Mouse (Mus musculus) thymus, postnatal 0 days (tissue): Measurements from ENCODE around the gene Trex1. TPM values are rescaled to one million over a fixed set of nuclear protein-coding genes. Genes with fewer than 3 reads are reported as not detected.

Source experiments
- DNase-seq: peaks from one replicate; pipeline ENCODE4 v3.0.0-alpha.2; 2015; ENCODE audit warnings: low spot score
- polyA plus RNA-seq: library from polyadenylated mRNA; unstranded; fragments of >200 nt; fragmentation: Nextera tagmentation; extraction: Ambion mirVana; gene quantifications from 2 replicates; pipeline ENCODE4 v1.2.1, GENCODE M21; 2015

Trex1 gene
- polyA plus RNA-seq, 1 experiment from 2014 or later, result 42.1 TPM

DNA sequence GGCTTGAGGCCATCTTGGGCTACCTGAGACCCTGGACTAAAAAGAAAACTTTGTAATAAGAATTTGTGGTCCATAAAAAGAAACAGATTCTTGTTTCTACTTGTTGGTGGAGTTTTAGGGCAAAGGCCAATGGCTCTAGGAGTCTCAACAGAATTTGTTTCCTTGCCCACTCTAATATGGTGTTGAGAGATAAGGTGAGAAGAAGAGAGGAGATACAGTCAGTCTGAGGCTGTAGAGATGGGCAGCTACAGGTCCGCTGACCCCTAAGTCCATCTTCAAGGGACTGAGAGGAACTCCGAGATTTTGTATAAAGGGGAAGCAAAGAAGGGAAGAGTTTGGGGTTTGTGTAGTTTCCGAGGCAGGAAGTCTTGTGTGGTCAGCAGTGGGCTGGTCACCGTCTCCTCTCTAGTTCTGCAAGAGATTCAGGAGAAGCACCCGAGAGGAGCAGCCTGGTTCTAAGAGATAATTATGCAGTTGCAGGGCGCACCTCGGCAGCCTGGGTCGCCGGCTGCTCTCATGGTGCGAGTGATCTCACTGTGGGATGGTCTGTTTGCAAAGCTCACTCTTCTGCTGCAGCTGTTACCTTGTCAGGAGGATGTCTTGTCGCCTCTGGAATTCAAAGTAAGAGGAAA, 42.4 kb downstream of the Trex1 start:
- DNase-seq, result no peak

DNA sequence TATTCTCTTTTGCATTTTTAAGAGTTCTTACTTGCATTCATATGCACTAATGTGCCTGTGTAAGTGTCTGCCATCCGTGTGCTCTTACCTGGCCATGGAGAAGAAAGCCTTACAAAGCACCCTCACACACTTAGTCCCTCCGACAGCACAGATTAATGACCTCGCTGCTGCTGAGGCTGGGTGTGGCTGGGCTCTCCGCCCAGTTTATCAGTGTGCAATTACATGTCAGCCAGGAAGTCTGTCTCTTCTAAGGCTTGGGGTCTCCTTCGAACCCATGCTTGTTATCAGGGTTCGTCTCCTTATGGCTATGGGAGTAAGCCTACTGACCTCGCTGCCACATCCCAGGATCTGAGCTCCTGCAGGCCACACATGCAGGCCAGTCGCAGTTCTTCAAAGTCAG, 44.1 kb downstream of the Trex1 start:
- DNase-seq, result no peak

DNA sequence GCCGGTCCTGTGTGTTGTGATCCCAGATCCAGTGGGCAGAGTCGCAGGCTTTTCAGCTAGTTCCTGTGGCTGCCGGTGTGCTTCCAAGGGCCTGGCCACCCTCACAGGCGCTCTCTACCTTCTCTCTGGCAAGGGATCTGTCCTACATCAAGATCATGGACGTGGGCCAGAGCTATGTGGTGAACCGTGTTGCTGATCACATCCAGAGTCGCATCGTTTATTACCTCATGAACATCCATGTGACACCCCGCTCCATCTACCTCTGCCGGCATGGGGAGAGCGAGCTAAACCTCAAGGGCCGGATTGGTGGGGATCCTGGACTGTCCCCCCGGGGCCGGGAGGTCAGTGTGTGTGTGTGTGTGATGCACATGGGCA, 49.2 kb downstream of the Trex1 start:
- DNase-seq, result no peak

DNA sequence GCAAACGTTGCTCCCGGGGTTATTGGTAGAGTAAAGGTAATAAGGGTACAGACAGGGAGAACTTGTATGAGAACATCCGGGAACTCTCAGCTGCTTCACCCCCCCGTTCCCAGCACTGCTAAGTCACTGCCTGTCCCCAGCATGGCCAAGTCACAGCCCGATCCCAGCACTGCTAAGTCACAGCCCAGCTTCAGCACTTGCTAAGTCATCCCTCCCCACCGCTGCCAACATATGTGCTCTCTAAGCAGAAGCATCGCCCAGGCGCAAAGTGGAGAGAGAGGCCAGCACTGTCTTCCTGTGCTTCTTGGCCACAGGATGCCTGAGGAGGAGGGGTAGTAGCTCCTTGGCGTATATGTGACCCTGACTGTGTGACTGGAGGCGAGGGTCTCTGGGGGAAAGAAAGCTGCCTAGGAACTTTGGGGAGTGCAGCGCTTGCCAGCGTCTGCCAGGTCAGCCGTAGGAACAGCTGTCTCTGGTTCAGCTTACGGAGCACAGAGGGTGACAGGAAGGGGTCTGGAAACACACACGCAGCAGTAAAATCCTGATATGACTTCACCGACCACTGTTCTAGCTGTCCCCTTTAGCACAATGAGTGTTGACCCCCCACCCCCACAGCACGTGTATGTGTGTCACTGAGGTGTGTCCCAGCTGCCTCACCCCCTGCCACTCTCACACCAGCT, 49.8 kb downstream of the Trex1 start:
- DNase-seq, result peak; percentile 58

DNA sequence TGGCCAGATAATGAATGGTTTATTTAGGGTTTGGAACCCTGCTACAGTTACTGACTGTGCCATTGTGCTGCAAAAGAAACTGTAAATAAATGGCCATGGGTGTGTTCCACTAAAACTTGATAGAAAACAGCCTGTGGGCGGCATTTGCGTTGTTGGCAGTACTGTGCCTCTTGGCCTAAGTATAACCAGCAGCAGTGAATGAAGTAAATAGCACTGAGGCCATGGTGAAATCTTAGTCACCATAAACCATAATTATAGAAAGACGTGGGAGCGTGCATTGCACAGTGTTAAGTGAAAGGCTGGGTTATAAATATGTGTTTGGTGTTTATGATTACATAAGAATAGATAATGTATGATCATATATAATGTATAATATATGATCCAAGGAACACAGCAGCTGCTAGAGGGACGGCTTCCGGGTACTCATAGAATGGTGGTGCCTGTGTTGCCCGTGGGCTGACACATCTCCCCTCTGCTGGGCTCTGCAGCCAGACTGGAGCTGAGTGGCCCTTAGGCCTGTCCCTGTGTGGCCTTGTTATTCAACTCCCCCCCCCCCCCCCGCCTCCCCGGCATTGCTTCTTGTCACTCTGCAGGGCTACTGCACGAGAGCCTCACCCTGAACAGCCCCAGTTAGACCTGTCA, 50.4 kb downstream of the Trex1 start:
- no peak for DNase-seq

DNA sequence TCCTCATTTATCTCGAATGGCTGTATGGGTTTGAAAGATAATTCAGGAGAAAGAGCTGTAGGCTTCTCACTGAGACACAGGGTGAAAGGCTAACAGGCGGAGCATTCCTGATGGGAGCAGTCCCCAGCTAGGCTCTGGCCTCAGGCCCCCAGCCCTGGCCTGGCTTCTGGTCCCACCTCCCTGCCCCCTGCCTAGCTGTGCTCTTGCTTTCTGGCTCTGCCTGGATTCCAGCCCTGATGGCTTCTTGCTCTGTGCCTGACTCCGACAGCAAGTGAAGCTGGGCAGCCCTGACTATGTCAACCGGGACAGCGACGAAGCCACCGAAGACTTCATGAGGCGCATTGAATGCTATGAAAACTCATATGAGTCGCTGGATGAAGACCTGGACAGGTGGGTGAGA, 51.5 kb downstream of the Trex1 start:
- no peak for DNase-seq

Other genes with a start within 250 kb of the Trex1 start
- gene Celsr3, start 233.4 kb downstream of the Trex1 start, polyA plus RNA-seq, result 0.01 and 0.08 TPM in 2 replicates
- gene Slc26a6, start 206.5 kb downstream of the Trex1 start, polyA plus RNA-seq, result 7.5 and 8.5 TPM in 2 replicates
- gene Tmem89, start 145.1 kb downstream of the Trex1 start, polyA plus RNA-seq, result not detected in 2 replicates
- 407 and 414 TPM in 2 replicates for gene Uqcrc1, start 123.1 kb downstream of the Trex1 start, polyA plus RNA-seq
- 0.46 and 0.63 TPM in 2 replicates for gene Col7a1, start 106.1 kb downstream of the Trex1 start, polyA plus RNA-seq
- gene Ucn2, start 73.7 kb downstream of the Trex1 start, polyA plus RNA-seq, result not detected in 2 replicates
- 6.0 and 7.7 TPM in 2 replicates for gene Pfkfb4, start 68.0 kb downstream of the Trex1 start, polyA plus RNA-seq
- 210 and 212 TPM in 2 replicates for gene Shisa5, start 21.2 kb downstream of the Trex1 start, polyA plus RNA-seq
- 23.4 and 28.4 TPM in 2 replicates for gene Atrip, start 14.4 kb upstream of the Trex1 start, polyA plus RNA-seq
- gene Ccdc51, start 22.8 kb upstream of the Trex1 start, polyA plus RNA-seq, result 18.6 and 19.0 TPM in 2 replicates
- 808 and 867 TPM in 2 replicates for gene Tma7, start 22.9 kb upstream of the Trex1 start, polyA plus RNA-seq
- 3.3 and 3.8 TPM in 2 replicates for gene Plxnb1, start 35.7 kb upstream of the Trex1 start, polyA plus RNA-seq
- gene Fbxw21, start 102.3 kb upstream of the Trex1 start, polyA plus RNA-seq, result not detected in 2 replicates
- not detected in 2 replicates for gene Fbxw13, start 136.2 kb upstream of the Trex1 start, polyA plus RNA-seq
- not detected in 2 replicates for gene Fbxw20, start 175.0 kb upstream of the Trex1 start, polyA plus RNA-seq
- not detected in 2 replicates for gene Fbxw14, start 227.9 kb upstream of the Trex1 start, polyA plus RNA-seq